Mouse (Mus musculus): ENCODE results near the gene Tbata. TPM values are rescaled to one million over a fixed set of nuclear protein-coding genes. Genes with fewer than 3 reads are reported as not detected.

The Tbata gene
- total RNA-seq, 1 experiment = not detected

- no peaks in the 10 kb centered on the region; a peak in 1 of 4 replicates for H3K4me1 ChIP-seq (ENCODE audit: control insufficient read depth in 2 of 2, insufficient read depth in 2 of 2, low read length in 2 of 2, poor library complexity in 1 of 2)
- no peak overlapping the region for H3K9ac ChIP-seq (ENCODE audit: insufficient read depth, low read depth, low read length, poor library complexity, severe bottlenecking)
- TF ChIP-seq CHD2 (IDR thresholded peaks at IDR 0.05; ENCODE audit: low read depth, low read length) (no peak), ZNF384 (IDR thresholded peaks at IDR 0.05; ENCODE audit: low read depth, low read length) (no peak), MAFK (IDR thresholded peaks at IDR 0.05; ENCODE audit: insufficient read depth, low read depth, low read length) (no peak), ZC3H11A (IDR thresholded peaks at IDR 0.05; ENCODE audit: borderline replicate concordance, low read depth, low read length) (no peak), HCFC1 (IDR thresholded peaks at IDR 0.05; ENCODE audit: borderline replicate concordance, insufficient read depth, low read length) (no peak)
- peaks cover 2% of the 10 kb centered on the region; the same call in 1 of the 2 replicates for H3K36me3 ChIP-seq (ENCODE audit: control insufficient read depth, insufficient read depth, low read length, poor library complexity, severe bottlenecking)
- in situ Hi-C loops (cut with MboI; ENCODE audit: low sequenced_read_pairs in 2 of 2, unreplicated experiment in 2 of 2) = loop anchor here in 1 of 2 experiments (10.0 kb wide), 1 partner anchor 319 kb away; no protein-coding TSS in a partner anchor
- no peaks in the 10 kb centered on the region for H3K9me3 ChIP-seq (ENCODE audit: control insufficient read depth, insufficient read depth, low read depth, low read length)
- no peak overlapping the region for H3K27ac ChIP-seq (ENCODE audit: insufficient read depth, low read depth, low read length, poor library complexity, severe bottlenecking)
- no peak for DNase-seq (ENCODE audit: low read depth, low spot score)
- H3K4me3 ChIP-seq (ENCODE audit: insufficient read depth in 1 of 2, low read depth in 1 of 2, low read length in 2 of 2, poor library complexity in 1 of 2, severe bottlenecking in 1 of 2) = no peak overlapping the region
These were observed 28.4 kb upstream of the Tbata start for GRCm38 (mm10) chr10:61143343-61143742.

- Histone ChIP-seq H3K36me3 (ENCODE audit: control insufficient read depth, insufficient read depth, low read length, poor library complexity, severe bottlenecking) (no peaks in the 10 kb centered on the region; the same call in 1 of the 2 replicates), H3K4me3 (ENCODE audit: insufficient read depth in 1 of 2, low read depth in 1 of 2, low read length in 2 of 2, poor library complexity in 1 of 2, severe bottlenecking in 1 of 2) (peak overlapping the region; percentile 85 to 86), H3K9ac (ENCODE audit: insufficient read depth, low read depth, low read length, poor library complexity, severe bottlenecking) (peak overlapping the region; percentile 83; the same call in 1 of the 2 replicates), H3K4me1 (ENCODE audit: control insufficient read depth in 2 of 2, insufficient read depth in 2 of 2, low read length in 2 of 2, poor library complexity in 1 of 2) (no peaks in the 10 kb centered on the region; a peak in 1 of 4 replicates), H3K9me3 (ENCODE audit: control insufficient read depth, insufficient read depth, low read depth, low read length) (no peaks in the 10 kb centered on the region), H3K27ac (ENCODE audit: insufficient read depth, low read depth, low read length, poor library complexity, severe bottlenecking) (peak overlapping the region; percentile 89; the same call in 1 of the 2 replicates)
- peak; percentile 51 for DNase-seq (ENCODE audit: low read depth, low spot score)
- in situ Hi-C loops (cut with MboI; ENCODE audit: low sequenced_read_pairs in 2 of 2, unreplicated experiment in 2 of 2) = loop anchor here in 1 of 2 experiments (10.0 kb wide), 1 partner anchor 321 kb away; no protein-coding TSS in a partner anchor
- TF ChIP-seq ZC3H11A (IDR thresholded peaks at IDR 0.05; ENCODE audit: borderline replicate concordance, low read depth, low read length) (no peak), ZNF384 (IDR thresholded peaks at IDR 0.05; ENCODE audit: low read depth, low read length) (no peak), CHD2 (IDR thresholded peaks at IDR 0.05; ENCODE audit: low read depth, low read length) (no peak), HCFC1 (IDR thresholded peaks at IDR 0.05; ENCODE audit: borderline replicate concordance, insufficient read depth, low read length) (no peak), MAFK (IDR thresholded peaks at IDR 0.05; ENCODE audit: insufficient read depth, low read depth, low read length) (no peak)
These were observed 26.0 kb upstream of the Tbata start for GRCm38 (mm10) chr10:61145766-61146118.

GRCm38 (mm10) chr10:61146119-61146806 lies 25.5 kb upstream of the Tbata start:
- TF ChIP-seq MAFK (IDR thresholded peaks at IDR 0.05; ENCODE audit: insufficient read depth, low read depth, low read length) (no peak), ZC3H11A (IDR thresholded peaks at IDR 0.05; ENCODE audit: borderline replicate concordance, low read depth, low read length) (no peak)
- H3K9me3 ChIP-seq (ENCODE audit: control insufficient read depth, insufficient read depth, low read depth, low read length) = no peaks in the 10 kb centered on the region

DNA sequence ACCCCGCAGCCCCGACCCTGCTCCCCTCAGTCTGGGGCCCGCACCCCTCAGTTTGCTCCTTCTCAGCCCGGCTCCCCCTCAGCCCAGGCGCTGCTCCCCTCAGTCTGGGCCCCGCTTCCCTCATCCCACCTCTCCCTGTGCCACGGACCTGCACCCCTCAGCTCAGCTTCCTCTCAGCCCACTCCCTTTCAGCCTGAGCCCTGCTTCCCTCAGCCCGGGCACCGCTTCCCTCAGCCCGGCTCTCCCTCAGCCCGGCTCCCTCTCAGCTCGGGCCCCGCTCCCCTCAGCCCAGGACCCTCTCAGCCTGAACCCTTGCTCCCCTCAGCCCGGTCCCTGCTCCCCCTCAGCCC lies 25.0 kb upstream of the Tbata start:
- Histone ChIP-seq H3K9me3 (ENCODE audit: control insufficient read depth, insufficient read depth, low read depth, low read length) (no peaks in the 10 kb centered on the region), H3K9ac (ENCODE audit: insufficient read depth, low read depth, low read length, poor library complexity, severe bottlenecking) (peak overlapping the region; percentile 83), H3K4me3 (ENCODE audit: insufficient read depth in 1 of 2, low read depth in 1 of 2, low read length in 2 of 2, poor library complexity in 1 of 2, severe bottlenecking in 1 of 2) (peak overlapping the region; percentile 85 to 86), H3K36me3 (ENCODE audit: control insufficient read depth, insufficient read depth, low read length, poor library complexity, severe bottlenecking) (no peaks in the 10 kb centered on the region), H3K4me1 (ENCODE audit: control insufficient read depth in 2 of 2, insufficient read depth in 2 of 2, low read length in 2 of 2, poor library complexity in 1 of 2) (no peaks in the 10 kb centered on the region; a peak in 1 of 4 replicates), H3K27ac (ENCODE audit: insufficient read depth, low read depth, low read length, poor library complexity, severe bottlenecking) (peak overlapping the region; percentile 89)
- in situ Hi-C loops (cut with MboI; ENCODE audit: low sequenced_read_pairs in 2 of 2, unreplicated experiment in 2 of 2) = loop anchor here in 1 of 2 experiments (10.0 kb wide), 1 partner anchor 322 kb away; no protein-coding TSS in a partner anchor
- TF ChIP-seq ZNF384 (IDR thresholded peaks at IDR 0.05; ENCODE audit: low read depth, low read length) = no peak
- no peak for DNase-seq (ENCODE audit: low read depth, low spot score)

More at GRCm38 (mm10) chr10:61146119-61146806, 25.5 kb upstream of the Tbata start:
- H3K9ac ChIP-seq (ENCODE audit: insufficient read depth, low read depth, low read length, poor library complexity, severe bottlenecking) = peak overlapping the region; percentile 83
- H3K4me3 ChIP-seq (ENCODE audit: insufficient read depth in 1 of 2, low read depth in 1 of 2, low read length in 2 of 2, poor library complexity in 1 of 2, severe bottlenecking in 1 of 2) = peak overlapping the region; percentile 85 to 86
- in situ Hi-C loops (cut with MboI; ENCODE audit: low sequenced_read_pairs in 2 of 2, unreplicated experiment in 2 of 2) = loop anchor here in 1 of 2 experiments (10.0 kb wide), 1 partner anchor 321 kb away; no protein-coding TSS in a partner anchor
- peak; percentile 49 for DNase-seq (ENCODE audit: low read depth, low spot score)
- no peaks in the 10 kb centered on the region for H3K36me3 ChIP-seq (ENCODE audit: control insufficient read depth, insufficient read depth, low read length, poor library complexity, severe bottlenecking)
- H3K4me1 ChIP-seq (ENCODE audit: control insufficient read depth in 2 of 2, insufficient read depth in 2 of 2, low read length in 2 of 2, poor library complexity in 1 of 2) = no peaks in the 10 kb centered on the region; a peak in 1 of 4 replicates
- peak overlapping the region; percentile 89 for H3K27ac ChIP-seq (ENCODE audit: insufficient read depth, low read depth, low read length, poor library complexity, severe bottlenecking)
